Mouse (Mus musculus): ENCODE data around the gene Pvalb.

- TF ChIP-seq FLI1 (IDR thresholded peaks at IDR 0.05; ENCODE audit: low read length) (no peak), GATA1 (IDR thresholded peaks at IDR 0.05; ENCODE audit: borderline replicate concordance, low read length) (no peak)
Observed at GRCm38 (mm10) chr15:78239956-78240617, 33.9 kb upstream of the Pvalb start.
